Mouse (Mus musculus) stomach, postnatal 0 days (tissue): ENCODE results near the gene Col4a3bp.

Experiments
- CTCF ChIP-seq: IDR thresholded peaks from 2 replicates; pipeline ENCODE4 v1.5.1; 2016; ENCODE audit warnings: antibody characterized with exemption, low read depth, mild to moderate bottlenecking, moderate library complexity
- EP300 ChIP-seq: optimal IDR thresholded peaks from 2 replicates; pipeline ENCODE3; 2016; ENCODE audit warnings: antibody characterized with exemption

GRCm38 (mm10) chr13:96658936-96659335, 116.5 kb downstream of the Col4a3bp start:
- TF ChIP-seq EP300: no peak
- no peak for TF ChIP-seq CTCF
